Mouse (Mus musculus) gastrocnemius, postnatal 4 days (tissue): Measurements from ENCODE around the gene Lexm. TPM values are rescaled to one million over a fixed set of nuclear protein-coding genes. Genes with fewer than 3 reads are reported as not detected.

Experiments used
- DNase-seq, 2 experiments: peaks; one replicate each; pipeline ENCODE4 v3.0.0; 2021 to 2022; ENCODE audit warnings: low spot score in 2 of 2, mixed read lengths in 2 of 2
- long read RNA-seq, 2 experiments: library from polyadenylated mRNA; stranded (forward); transcript quantifications; one replicate each; pipeline ENCODE4 v2.0.0; 2021
- total RNA-seq, 2 experiments: library from RNA; stranded (reverse); gene quantifications; 2 replicates each; pipeline ENCODE4 v1.2.3; 2021

The Lexm gene
- not detected for total RNA-seq
- long read RNA-seq, experiment 1: 0 reads
- long read RNA-seq, experiment 2: 0 reads

DNA sequence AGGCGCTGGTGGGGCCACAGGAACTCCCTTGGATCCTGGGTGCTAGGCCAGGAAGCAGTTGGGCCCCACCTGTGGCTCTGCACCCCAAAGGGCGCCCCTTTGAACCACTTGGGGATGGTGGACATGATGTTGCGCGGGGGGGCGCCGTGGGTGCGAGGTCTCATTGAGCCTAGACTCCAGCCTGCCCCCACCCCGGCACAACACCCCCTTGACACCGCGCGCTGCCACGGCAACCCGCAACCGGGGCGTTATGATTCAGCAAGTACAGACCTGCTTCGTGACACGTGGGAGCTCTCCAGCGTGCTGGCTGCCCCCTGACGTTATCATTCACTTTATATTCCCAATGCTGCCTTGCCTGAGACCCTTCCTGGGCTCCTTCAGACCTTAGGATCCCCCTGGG is at the start of gene Lexm:
TSS of gene Lexm (minus strand) at position 186 of the 400 bp plus-strand sequence.
- DNase-seq: no peak

DNA sequence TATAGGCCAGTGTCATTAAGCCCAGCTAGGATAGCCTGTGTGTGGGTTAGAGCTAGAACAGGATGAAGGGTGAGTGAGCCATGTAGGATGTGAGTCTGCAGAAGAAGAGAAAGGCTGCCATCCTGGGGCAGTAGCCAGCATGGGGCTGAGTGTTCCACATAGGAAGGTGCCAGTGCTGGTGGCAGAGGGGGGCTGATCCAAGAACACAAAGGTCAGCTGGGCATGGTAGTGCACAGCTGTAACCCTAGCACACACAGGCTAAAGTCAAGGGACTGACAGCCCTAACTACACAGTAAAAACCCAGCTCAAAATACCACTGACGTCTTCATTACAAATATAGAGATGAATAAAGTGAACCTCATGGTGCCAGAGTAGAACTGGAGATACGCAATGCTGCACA is 49.5 kb upstream of the Lexm start:
- DNase-seq: no peak

DNA sequence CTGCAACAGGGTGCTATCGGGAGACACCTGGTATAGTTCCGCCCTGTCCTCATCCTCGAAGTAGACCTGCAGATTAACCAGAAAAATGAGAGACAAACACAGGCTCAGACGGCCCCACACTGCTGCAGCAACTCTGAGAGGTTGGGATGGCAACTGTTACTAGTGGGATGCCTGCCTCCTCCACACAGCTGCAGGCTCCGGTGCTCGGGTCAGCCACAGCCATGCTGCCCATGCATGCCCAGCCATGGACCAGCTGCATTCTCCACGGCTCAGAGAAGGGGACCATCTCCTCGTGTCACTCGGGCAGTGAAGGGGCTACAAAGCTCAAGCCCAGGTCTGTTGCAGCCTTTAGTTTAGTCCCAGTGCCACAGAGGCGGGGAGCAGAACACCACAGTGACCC is 48.6 kb upstream of the Lexm start:
- no peak for DNase-seq

- no peak for DNase-seq
These were observed 48.2 kb upstream of the Lexm start for GRCm38 (mm10) chr4:106665269-106665668.

DNA sequence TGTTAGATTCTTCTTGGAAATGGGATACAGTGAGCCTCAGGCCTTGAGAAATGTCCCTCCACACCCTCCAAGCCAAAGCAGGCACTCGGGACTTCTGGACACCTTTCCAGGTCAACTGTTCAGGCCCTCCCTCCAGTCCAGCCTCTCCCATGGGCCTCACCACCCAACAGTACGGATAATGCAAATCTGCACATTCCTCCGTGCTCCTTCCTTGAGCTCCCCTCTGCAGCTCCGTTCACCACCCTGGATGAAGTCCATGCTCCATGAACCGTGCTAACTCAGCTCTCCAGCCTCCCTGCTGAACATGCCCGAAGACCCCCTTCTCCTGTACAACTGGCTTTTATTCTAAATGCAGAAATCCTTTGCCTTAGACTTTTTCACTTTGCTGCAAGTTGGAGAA is 47.7 kb upstream of the Lexm start:
- DNase-seq: no peak

DNA sequence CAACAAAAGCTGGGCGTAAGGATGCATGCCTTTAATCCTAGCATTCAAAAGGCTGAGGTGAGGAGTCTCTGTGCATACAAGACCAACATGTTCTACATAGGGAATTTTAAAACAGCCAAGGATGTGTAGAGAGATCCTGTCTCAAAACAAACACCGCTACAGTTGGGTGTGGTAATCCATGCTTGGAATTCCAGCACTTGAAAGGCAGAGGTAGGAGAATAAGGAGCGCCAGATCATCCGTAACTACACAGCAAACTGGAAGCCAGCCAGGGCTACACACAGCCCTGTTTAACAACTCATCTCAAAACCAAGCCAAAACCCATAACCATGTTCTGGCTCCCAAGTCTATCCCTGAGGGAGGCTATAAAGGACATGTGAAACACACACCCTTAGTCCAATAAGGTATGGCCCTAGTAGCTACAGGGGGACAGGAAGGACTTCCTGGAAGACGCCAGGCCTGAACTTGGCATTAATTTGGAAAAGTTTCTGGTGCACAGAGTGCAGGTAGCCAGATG is 47.0 kb upstream of the Lexm start:
- no peak for DNase-seq

GRCm38 (mm10) chr4:106655681-106656080 is 38.6 kb upstream of the Lexm start:
- DNase-seq: no peak

DNA sequence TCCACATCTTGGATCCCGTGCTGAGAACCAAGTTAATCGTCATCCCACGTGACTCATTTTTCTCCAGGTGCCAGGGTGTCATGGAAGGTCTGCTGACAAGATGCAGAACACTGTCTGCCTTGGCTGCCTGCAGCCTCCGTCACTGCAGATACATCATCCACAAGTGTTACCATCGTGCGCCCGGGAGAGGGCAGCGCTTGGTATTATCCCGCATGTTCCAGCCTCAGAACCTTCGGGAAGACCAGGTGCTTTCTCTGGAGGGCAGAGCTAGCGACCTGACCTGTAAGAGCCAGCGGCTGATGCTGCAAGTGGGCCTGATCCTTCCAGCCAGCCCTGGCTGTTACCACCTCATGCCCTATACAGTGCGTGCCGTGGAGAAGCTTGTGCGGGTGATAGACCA is 36.0 kb upstream of the Lexm start:
- no peak for DNase-seq

DNA sequence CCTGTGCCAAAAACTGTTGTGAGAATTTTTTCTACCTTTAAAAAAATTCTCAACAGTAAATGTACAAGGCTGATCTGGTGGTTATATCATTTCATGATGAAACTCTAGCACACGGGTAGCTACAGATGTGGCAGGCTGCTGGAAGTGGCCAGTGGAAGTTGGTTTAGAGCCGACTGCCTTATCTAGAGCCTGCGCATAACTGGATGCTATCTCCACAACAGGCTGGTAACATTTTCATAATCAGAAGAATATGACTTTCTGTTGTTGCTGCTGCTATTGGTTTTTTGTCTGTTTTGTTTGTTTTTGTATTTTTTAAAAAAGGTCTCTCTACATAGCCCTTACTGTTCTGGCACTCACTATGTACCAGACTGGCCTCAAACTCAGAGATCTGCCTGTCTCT is 35.5 kb upstream of the Lexm start:
- DNase-seq: no peak

DNA sequence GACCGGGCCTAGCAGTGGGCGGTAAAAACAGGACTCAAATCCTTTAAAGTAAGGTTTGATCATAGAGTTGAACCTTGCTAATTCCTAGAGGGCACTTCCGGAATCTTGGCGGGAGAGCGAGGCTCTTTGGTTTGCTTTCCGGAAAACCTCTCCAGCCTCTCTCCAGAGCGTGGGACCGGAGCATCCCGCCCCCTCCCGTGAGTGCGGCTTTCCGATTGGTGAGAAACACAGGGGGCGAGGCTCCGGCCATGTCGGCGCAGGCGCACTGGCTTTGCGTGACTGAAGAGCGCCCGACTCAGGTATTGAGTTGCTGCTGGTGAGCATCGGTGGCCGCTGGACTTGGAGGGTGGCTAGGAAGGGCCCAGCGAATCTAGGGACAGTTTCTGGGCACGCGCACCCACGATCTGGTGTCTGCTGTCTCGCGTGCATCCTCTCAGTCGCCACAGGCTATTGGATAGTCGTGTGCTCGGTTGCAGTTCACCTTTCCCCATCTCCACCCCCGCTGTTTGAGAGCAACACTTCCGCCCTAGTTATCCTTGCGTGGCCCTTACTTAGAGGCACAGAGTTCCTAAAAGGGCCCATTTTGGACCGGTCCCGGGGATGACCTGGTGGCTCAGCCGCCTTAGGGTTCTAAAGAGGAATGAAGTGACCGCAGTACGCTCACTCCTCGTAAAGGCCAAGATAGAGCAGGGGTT is 33.9 kb upstream of the Lexm start, which contains the start of gene Pars2:
TSS of gene Pars2 (plus strand) at position 237 of the 695 bp plus-strand sequence.
- peak; percentile 94 to 96 for DNase-seq

DNA sequence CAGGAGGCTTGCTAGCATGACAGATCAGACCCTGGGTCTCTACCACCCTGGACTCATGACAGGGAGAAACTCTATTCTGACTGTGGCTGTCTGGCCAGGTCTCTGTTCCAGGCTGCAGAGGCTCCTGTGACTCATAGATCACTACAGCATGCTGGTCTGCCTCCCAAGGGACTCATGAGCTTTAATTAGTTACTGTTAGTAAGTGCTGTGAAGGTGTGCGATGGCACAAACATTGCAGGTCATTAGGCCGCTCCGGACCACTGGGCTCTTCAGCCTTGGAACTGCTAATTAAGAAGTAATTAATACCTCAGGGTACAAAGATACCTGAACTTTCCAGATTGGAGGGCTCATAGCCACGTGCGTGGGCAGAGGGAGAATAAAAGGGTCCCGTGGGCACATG is 30.1 kb upstream of the Lexm start:
- no peak for DNase-seq

GRCm38 (mm10) chr4:106645797-106646196 is 28.8 kb upstream of the Lexm start:
- DNase-seq: no peak

DNA sequence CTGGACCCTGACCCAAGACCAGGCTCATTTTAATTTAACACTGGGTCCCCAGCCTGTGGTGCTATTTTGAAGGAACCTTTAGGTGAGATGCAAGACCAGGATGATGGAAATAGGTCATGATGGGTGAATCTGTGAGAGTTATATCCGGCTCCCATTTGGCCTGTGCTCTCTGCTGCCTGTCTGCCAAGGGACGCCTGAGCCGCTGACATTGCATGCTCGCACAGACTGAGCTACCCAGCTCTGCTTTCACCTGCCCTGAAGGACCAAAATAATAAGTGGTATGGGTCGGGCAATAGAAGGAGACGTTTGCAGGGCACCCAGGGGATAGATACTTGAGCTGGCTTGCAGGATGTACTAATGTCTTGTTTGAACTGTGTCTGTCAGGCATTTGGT is 27.2 kb upstream of the Lexm start:
- no peak for DNase-seq

DNA sequence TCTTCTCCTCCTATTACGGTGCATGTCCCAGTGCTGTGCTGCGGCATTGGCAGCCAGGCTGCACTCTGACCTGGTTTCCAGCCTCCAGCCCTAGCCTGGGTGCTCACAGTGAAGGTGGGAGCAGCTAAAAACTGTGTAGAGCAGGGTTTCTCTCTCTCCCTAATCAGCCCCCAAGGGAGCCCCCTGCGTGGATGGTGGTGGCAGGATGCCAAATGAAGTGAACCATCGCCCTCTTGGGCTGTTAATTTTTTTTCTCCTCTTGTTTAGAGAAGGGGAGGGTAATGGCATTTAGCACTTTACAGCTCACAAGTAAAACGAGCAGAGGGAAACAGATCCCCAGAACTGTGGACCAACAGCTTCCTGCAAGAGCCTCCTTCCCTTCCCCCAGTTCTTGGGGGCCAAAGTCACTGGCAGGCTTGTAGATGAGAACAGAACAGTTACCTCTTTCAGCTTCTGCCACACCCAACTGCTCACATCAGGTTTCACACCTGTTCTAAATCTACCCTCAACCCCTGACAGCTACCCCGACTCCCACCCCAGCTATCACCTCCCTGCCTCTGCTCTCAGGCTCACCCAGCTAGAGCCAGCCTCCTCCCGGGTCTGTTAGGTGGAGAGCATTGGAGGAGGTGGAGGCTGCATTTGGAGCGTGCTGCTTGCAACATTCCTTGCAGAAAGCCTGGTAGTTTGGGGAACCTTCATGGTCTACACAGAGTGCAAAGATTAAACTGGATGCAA is 26.6 kb upstream of the Lexm start:
- no peak for DNase-seq

- DNase-seq: no peak
These were observed 17.0 kb upstream of the Lexm start for GRCm38 (mm10) chr4:106634086-106634479.

DNA sequence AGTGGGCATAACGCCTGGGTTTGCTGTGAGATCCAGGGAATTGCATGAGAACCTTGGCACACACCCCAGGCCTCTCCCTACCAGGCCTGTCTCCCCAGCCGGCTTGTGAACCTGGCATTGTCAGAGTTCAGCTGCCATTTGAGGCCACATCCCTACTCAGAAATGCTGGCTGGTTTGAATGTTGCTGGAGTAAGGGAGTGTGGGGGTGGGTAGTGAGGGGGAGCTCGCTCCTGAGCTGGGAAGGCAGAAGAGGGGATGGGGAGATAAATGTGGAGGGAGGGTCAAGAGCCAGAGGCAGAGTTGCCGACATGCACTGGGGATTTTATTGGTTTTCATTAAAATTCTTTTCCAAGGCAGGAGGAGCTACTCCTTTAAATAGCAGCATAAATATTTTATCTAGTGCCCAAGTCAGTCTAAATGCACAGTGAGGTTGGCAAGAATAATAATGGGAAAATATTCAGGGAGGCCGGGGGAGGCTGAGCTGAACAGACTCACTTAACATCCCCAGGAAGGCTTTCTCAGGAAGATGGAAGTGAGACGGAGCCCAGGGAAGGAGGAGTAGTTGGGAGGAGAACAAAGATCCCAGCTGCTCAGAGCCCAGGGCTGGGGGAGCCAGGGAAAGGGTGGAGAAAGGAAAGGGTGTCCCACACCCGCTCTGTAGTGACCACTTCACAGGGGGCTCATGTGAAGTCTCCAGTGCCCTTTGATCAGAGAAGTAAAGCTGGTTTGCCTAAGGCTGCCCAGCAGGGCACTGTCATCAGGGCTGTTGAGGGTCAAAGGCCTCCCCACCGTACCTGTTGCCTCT is 16.4 kb upstream of the Lexm start:
- no peak for DNase-seq

DNA sequence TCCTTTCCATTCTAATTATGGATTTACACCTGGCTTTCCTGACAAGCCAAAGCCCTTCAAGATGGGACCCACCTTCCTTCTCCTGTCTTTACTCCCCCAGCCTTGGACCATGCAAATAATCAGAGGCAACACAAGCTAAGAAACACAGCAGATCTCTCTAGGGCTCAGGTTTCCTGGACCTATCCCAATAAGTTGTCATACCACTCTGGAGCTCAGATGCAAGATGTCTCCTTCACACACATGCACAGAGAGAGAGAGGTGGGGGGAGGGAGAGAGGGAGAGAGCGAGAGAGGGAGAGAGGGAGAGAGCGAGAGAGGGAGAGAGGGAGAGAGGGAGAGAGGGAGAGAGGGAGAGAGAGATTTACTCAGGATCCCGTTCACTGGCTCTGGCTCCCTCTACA is 15.3 kb upstream of the Lexm start:
- DNase-seq: no peak

DNA sequence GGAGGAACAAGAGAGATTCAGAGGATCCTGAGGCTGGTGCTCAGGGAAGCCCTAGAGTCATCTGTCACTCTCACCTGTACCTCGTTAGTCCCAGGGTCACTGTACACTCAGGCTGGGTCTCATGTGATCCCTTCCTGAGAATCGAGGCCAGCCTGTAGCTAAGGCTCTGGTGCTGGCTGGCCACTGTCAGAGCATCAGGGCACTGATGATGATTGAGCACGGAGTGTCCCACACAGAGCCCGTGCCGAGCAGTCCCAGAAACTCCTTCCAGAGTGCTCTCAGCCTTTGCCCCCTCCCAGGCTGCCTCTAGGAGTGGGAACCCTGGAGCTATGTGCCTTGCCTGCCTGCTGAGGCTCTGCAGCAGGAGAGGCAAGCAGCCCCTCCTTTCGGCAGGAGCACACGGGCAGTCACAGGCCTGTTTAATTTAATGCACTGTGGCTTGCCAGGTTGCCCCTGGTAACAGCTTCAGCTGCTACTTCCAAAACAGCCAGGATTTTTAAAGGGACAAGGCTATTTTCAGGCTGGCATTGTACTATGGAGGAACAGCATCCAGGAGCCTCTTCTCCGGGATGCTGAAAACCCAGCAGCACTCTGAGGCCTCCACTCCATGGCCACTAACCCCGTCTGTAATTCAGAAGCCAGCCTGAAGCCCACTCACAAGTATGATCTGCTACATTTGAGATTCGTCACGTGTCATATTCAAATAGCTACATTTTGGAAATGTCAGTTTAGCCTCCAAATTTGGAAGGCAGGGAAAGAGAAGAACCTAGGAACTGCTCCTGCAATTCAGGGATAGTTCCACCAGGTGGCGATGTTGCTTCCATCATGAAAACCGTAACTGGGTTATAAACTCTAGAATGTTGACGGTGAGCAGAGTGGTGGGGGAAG is 13.5 kb upstream of the Lexm start:
- DNase-seq: peak in 1 of 2 experiments; percentile 55

DNA sequence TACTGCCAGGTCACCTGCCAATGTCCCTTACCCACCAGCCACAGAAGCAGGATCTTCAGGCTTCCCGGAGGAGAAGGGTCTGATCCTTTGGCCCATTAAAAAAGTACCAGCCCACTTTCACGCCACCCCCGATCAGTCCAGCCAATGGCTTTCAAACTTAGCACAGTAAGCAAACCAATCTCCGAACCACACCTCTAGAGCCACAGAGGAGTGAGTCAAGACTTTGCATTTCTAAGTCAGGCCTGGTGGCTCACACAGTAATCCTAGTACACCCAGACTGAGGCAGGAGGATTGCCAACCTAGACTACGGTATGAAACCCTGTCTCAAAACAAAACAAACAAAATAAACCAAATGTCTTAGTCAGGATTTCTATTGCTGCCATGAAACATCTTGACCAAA is 12.3 kb upstream of the Lexm start:
- no peak for DNase-seq

GRCm38 (mm10) chr4:106628650-106629360 is 11.8 kb upstream of the Lexm start:
- DNase-seq: no peak
